Mouse (Mus musculus) liver, postnatal 0 days (tissue): ENCODE results near the gene Pde10a. TPM values are rescaled to one million over a fixed set of nuclear protein-coding genes. Genes with fewer than 3 reads are reported as not detected.
A peak's percentile ranks its signal among the peaks of the same experiment; 100 is the strongest.

Experiments used
- ATAC-seq: fragments of 200-750 bp; cut with Nextera tagmentation; 2 replicates; pipeline ENCODE4 v1.8.0; 2017; ENCODE audit warnings: mild to moderate bottlenecking, moderate library complexity
- DNase-seq: peaks from one replicate; pipeline ENCODE4 v3.0.0-alpha.2; 2016
- H3K27ac ChIP-seq: fragments of 300-500 bp; sonication (generic); 2 replicates; pipeline ENCODE4 v1.5.1; 2014; ENCODE audit warnings: antibody characterized with exemption, moderate library complexity, mild to moderate bottlenecking, low read depth
- H3K27me3 ChIP-seq: fragments of 300-500 bp; sonication (generic); 2 replicates; pipeline ENCODE4 v1.6.1; 2014; ENCODE audit warnings: low read length, control low read depth, mixed read lengths; ENCODE audit not compliant: insufficient read depth
- H3K36me3 ChIP-seq: fragments of 300-500 bp; sonication (generic); replicated peaks from 2 replicates; pipeline ENCODE4 v1.6.1; 2014; ENCODE audit warnings: mild to moderate bottlenecking, control low read depth, low read length, moderate library complexity, mixed read lengths; ENCODE audit not compliant: insufficient read depth
- H3K4me1 ChIP-seq: fragments of 300-500 bp; sonication (generic); 2 replicates; pipeline ENCODE4 v1.6.1; 2014; ENCODE audit warnings: antibody characterized with exemption, mild to moderate bottlenecking, control low read depth; ENCODE audit not compliant: insufficient read depth
- H3K4me2 ChIP-seq: fragments of 300-500 bp; sonication (generic); 2 replicates; pipeline ENCODE4 v1.6.1; 2014; ENCODE audit warnings: low read depth, mild to moderate bottlenecking, low read length, moderate library complexity, mixed read lengths
- H3K4me3 ChIP-seq: fragments of 300-500 bp; sonication (generic); 2 replicates; pipeline ENCODE4 v1.5.1; 2014; ENCODE audit warnings: low read depth, low read length
- H3K9ac ChIP-seq: fragments of 300-500 bp; sonication (generic); replicated peaks from 2 replicates; pipeline ENCODE4 v1.6.1; 2014; ENCODE audit warnings: mild to moderate bottlenecking, moderate library complexity
- H3K9me3 ChIP-seq: fragments of 300-500 bp; sonication (generic); 2 replicates; pipeline ENCODE4 v1.6.1; 2016; ENCODE audit warnings: mild to moderate bottlenecking, control low read depth, low read length, mixed read lengths
- CTCF ChIP-seq: sonication (generic); IDR thresholded peaks from 2 replicates; pipeline ENCODE4 v1.5.1; 2016; ENCODE audit warnings: antibody characterized with exemption, low read depth
- EP300 ChIP-seq: IDR thresholded peaks from 2 replicates; pipeline ENCODE4 v1.6.1; 2016; ENCODE audit warnings: antibody characterized with exemption, low read depth, mild to moderate bottlenecking
- WGBS: fragments of 180-500 bp; shearing (Covaris S2); extraction: QIAGEN DNeasy Blood & Tissue Kit; methylation state at CpG from one replicate; pipeline ENCODE4 v1.1.7; 2014; ENCODE audit not compliant: insufficient replicate concordance; 5-methylcytosine and 5-hydroxymethylcytosine counted together
- polyA plus RNA-seq: library from polyadenylated mRNA; unstranded; fragments of >200 nt; fragmentation: Nextera tagmentation; extraction: Ambion mirVana; gene quantifications from 2 replicates; pipeline ENCODE4 v1.2.1, GENCODE M21; 2015

Pde10a gene
- polyA plus RNA-seq, 1 experiment from 2014 or later, result 0.90 TPM

DNA sequence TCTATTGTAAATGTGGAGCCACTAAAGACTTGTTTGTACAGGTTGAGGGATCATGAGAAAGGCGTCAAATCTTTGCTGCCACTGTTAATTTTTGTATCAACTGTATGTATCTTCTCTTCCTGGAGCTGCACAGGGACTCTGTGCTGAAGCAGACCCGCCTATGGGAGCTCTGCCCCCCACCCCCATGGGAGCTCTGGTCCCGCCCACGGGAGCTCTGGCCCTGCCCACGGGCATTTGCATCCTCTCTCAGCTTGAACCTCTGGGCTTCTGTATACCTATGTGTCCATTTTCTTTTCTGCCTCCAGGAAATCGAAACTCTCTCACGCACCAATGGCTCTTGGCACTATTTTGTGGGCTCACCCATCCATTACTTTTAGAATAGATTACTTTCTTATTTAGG, 203.5 kb downstream of the Pde10a start:
- H3K36me3 ChIP-seq, result no peaks in the 10 kb centered on the region
- ATAC-seq (no peak), DNase-seq (peak; percentile 18)
- H3K27me3 ChIP-seq, result no peaks in the 10 kb centered on the region
- H3K4me1 ChIP-seq, result no peaks in the 10 kb centered on the region
- H3K4me2 ChIP-seq, result no peak overlapping the region
- H3K27ac ChIP-seq, result no peak overlapping the region
- H3K9ac ChIP-seq, result no peak overlapping the region
- no peak overlapping the region for H3K4me3 ChIP-seq
- H3K9me3 ChIP-seq, result no peaks in the 10 kb centered on the region
- 45% methylated on average over 7 of the region's 7 CpGs for WGBS
- no peak for TF ChIP-seq EP300
- no peak for TF ChIP-seq CTCF

DNA sequence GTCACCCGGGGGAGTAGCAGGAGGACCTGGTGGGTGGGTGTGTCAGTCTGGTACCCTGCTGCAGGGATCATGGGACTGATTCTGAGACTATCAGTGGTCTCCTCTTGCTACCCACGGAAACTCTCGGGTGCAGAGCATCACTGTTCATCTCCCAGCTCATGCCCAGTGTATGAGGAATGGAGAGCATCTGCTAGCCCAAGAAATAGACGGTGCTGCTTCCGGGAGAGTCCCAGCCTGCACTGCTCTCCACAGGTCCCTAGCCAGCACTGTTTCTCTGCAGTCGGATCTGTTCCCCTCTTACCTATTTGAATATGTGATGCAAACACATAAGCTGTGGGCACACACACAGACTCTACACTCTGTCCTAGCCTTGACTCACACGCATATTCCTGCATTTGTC, 204.6 kb downstream of the Pde10a start:
- Histone ChIP-seq H3K4me3 (no peak overlapping the region), H3K4me1 (no peaks in the 10 kb centered on the region), H3K9ac (no peak overlapping the region), H3K27ac (no peak overlapping the region), H3K4me2 (no peak overlapping the region), H3K9me3 (no peaks in the 10 kb centered on the region), H3K36me3 (no peaks in the 10 kb centered on the region), H3K27me3 (no peaks in the 10 kb centered on the region)
- no peak for DNase-seq
- no peak for ATAC-seq
- TF ChIP-seq CTCF (no peak), EP300 (no peak)
- WGBS, result 68% methylated on average over 7 of the region's 7 CpGs

DNA sequence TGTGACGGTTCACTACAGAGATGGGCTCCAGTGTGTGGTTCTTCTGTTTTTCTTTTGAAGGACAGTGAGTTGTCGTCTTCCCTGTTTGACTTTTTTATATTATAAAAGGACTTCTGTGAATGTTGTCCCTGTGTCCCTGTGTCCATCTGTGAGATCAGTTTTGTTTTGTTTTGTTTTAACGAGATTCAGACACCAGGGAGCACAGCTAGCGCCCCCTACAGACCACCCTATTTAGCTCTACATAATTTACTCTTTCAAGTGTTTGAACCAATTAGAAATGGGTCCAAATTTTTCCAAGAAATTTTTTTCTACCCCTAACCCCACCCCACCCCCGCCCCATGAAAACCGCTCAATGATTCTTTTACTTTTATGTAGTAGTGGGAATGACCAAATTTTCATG, 205.9 kb downstream of the Pde10a start:
- Histone ChIP-seq H3K9me3 (no peaks in the 10 kb centered on the region), H3K9ac (no peak overlapping the region), H3K4me2 (no peak overlapping the region), H3K27ac (no peak overlapping the region), H3K4me3 (no peak overlapping the region), H3K27me3 (no peaks in the 10 kb centered on the region), H3K36me3 (no peaks in the 10 kb centered on the region), H3K4me1 (no peaks in the 10 kb centered on the region)
- 59% methylated on average over 6 of the region's 6 CpGs for WGBS
- TF ChIP-seq EP300 (no peak), CTCF (0 out of 2 replicates have a peak, but pooled peaks have one; percentile 7)
- ATAC-seq, result no peak
- no peak for DNase-seq

DNA sequence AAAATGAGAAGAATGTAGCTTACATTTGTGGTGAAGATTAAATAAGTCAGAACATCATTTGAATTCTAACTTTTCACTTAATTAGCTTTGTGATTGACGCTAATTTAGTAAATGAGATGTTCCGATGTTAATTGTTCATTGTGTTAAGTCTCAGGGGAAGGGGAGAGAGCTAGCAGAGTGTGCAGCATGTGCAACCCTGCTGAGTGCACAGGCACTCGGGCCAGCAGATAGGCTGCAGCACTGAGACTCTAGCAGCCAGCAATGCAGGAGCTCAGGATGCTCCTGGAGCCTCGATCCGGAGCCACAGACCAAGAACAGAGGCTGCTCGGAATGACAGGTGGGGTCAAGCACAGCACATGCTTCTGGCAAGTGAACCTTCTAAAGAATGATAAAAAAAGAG, 211.1 kb downstream of the Pde10a start:
- 77% methylated on average over 6 of the region's 6 CpGs for WGBS
- Histone ChIP-seq H3K4me1 (no peaks in the 10 kb centered on the region), H3K9me3 (no peaks in the 10 kb centered on the region), H3K4me3 (no peak overlapping the region), H3K9ac (no peak overlapping the region), H3K27ac (no peak overlapping the region), H3K36me3 (no peaks in the 10 kb centered on the region), H3K27me3 (no peaks in the 10 kb centered on the region), H3K4me2 (no peak overlapping the region)
- TF ChIP-seq EP300 (no peak), CTCF (no peak)
- no peak for DNase-seq
- ATAC-seq, result no peak

DNA sequence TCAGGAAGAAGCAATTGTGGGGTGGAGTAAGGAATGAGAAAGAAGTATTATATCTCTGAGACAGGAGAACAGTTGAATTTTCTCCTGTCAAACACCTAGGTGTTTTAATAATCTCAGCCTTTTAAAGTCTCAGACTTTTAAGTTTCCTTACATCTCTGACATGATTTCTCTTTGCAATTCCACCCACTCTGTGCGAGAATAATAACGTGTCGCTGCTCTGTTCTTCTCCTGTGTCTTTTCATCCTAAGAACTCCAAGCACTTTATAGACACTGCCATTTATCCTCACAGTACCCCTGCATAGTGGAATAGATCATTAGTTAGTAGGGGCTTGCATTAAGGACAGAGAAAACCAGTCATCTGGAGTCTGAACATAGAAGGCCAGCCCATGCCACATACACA, 217.6 kb downstream of the Pde10a start:
- WGBS, result 88% methylated on average over 3 of the region's 3 CpGs
- DNase-seq (no peak), ATAC-seq (no peak)
- TF ChIP-seq CTCF (no peak), EP300 (no peak)
- H3K27me3 ChIP-seq, result no peaks in the 10 kb centered on the region
- no peak overlapping the region for H3K27ac ChIP-seq
- no peak overlapping the region for H3K4me3 ChIP-seq
- no peaks in the 10 kb centered on the region for H3K9me3 ChIP-seq
- H3K36me3 ChIP-seq, result no peaks in the 10 kb centered on the region
- no peaks in the 10 kb centered on the region for H3K4me1 ChIP-seq
- H3K9ac ChIP-seq, result no peak overlapping the region
- H3K4me2 ChIP-seq, result no peak overlapping the region

DNA sequence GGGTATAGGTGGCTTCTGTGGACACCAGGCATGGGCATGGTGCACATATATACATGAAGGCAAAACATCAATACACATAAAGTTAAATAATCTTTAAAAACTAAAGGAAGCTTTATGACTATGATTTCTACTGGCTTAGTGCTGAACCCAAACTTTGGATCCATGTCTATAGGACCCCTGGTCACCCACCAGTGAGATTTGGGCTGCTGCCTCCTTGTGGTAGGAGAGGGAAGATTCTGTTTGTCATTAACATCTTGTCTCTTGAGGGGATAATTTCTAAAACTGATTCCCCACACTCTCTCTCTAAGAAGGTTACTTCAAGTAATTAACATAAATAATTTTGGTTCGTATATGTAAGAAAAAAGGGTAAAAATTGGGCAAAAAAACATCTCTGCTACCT, 220.2 kb downstream of the Pde10a start:
- ATAC-seq (no peak), DNase-seq (no peak)
- no peak overlapping the region for H3K9ac ChIP-seq
- no peaks in the 10 kb centered on the region for H3K36me3 ChIP-seq
- no peak overlapping the region for H3K27ac ChIP-seq
- no peak overlapping the region for H3K4me2 ChIP-seq
- TF ChIP-seq EP300 (no peak), CTCF (0 out of 2 replicates have a peak, but pooled peaks have one; percentile 14)
- H3K27me3 ChIP-seq, result no peaks in the 10 kb centered on the region
- H3K4me1 ChIP-seq, result no peaks in the 10 kb centered on the region
- no peak overlapping the region for H3K4me3 ChIP-seq
- no peaks in the 10 kb centered on the region for H3K9me3 ChIP-seq
- 64% methylated on average over 1 of the region's 1 CpGs for WGBS

DNA sequence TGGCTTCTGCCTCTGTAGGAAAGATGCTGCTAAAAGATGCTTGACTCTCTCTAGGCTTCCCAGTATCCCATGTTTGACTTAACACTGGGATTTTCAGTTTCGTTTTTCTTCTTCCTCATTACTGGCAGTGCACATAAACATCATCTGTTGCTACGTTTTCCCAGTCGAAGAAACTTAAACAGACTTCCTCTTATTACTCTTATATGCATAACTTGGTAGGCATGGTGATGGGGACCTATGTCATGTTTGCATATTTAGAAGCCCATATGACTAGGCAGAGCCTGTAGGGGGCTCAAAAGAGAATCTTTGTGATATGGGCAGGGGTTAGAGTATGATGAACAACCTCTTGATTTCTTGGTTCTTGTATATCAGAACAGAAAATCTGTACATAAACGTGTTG, 224.3 kb downstream of the Pde10a start:
- H3K4me2 ChIP-seq, result no peak overlapping the region
- ATAC-seq, result no peak
- no peak for DNase-seq
- 38% methylated on average over 4 of the region's 4 CpGs for WGBS
- no peak overlapping the region for H3K27ac ChIP-seq
- H3K4me3 ChIP-seq, result no peak overlapping the region
- H3K4me1 ChIP-seq, result no peaks in the 10 kb centered on the region
- no peaks in the 10 kb centered on the region for H3K9me3 ChIP-seq
- H3K27me3 ChIP-seq, result no peaks in the 10 kb centered on the region
- H3K9ac ChIP-seq, result no peak overlapping the region
- H3K36me3 ChIP-seq, result no peaks in the 10 kb centered on the region
- no peak for TF ChIP-seq EP300
- TF ChIP-seq CTCF, result no peak
